Mouse (Mus musculus): Measurements from ENCODE around the gene Ipcef1.
"Not testable (repeated sequence)": the region's sequence is repeated elsewhere in the genome, so short reads cannot be mapped to it uniquely, and the experiment has no call there.

Ipcef1 gene

GRCm38 (mm10) chr10:6885460-6885859 lies 166.8 kb downstream of the Ipcef1 start:
- peak; percentile 17 for DNase-seq (ENCODE audit: low spot score)

- DNase-seq (ENCODE audit: low spot score): not testable (repeated sequence)
Observed at GRCm38 (mm10) chr10:6882041-6882440, 170.2 kb downstream of the Ipcef1 start.

DNA sequence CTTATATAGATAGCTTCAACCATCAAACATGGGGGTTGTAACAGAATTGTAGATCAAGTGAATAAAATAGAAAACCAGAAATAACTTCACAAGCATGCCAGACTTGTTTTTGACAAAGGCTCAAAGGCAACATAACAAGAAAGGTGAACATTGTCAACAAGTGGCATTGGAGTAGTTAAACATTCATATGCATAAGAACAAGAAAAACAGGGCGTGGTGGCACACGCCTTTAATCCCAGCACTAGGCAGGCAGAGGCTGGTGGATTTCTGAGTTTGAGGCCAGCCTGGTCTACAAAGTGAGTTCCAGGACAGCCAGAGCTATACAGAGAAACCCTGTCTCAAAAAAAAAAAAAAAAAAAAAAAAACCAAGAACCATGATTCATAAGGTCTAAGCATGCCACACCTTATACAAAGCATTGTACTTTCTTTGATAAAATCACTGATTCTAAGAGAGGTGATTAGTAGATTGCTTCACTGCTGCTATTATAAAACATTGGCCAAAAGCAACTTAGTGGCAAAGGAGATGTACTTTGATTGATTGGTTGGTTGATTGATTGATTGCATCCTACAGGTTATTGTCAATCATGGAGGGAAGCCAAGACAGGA lies 173.9 kb downstream of the Ipcef1 start:
- no peak for DNase-seq (ENCODE audit: low spot score)

DNA sequence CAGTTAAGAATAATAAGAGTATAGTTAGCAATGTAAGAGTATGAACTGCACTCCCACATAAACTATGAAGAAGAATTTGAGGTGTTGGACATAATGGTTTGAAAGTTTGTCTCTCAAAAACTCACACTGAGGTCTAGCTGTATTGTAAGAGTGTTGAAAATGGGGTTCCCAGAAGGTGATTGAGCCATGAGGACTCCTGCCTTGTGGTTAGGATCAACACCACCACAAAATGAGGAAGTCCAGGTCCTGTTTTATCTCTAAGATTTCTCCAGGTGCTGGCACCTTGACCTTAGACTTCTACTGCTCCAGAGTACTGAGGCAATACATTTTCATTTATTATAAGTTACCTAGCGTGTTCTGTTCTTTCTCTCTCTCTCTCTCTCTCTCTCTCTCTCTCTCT lies 178.4 kb downstream of the Ipcef1 start:
- no peak for DNase-seq (ENCODE audit: low spot score)

DNA sequence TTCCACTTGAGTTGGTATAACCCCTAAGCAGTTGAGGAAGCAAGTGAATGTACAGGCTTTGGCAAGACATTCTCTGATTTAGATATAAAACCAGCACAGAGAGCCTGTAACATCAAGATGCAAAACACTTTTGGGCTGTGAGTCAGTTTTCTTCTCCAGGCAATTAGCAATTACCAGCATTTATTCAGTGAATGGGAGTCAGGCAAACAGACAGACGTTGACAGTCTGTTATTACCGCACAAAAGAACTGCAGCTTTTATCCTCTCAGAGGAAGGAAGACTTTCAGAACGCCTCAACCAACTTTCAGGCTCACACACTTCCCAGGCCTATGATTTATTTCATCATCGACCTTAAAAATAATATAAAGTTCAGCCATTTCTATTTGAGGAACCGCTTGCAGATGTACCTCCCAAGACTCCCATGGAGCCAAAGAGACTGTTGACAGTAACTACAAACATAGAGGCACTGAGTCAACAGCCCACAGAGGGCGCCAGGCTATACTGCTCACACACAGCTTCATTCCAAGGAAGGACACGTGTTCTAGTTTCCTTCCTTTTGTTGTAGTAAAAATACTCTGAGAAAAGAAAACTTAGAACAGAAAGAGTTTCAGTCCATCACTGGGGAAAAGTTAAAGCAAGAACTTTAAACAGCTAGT lies 180.7 kb downstream of the Ipcef1 start:
- DNase-seq (ENCODE audit: low spot score): no peak

- no peak for DNase-seq (ENCODE audit: low spot score)
Observed at GRCm38 (mm10) chr10:6855812-6856211, 196.5 kb downstream of the Ipcef1 start.

- no peak for DNase-seq (ENCODE audit: low spot score)
Observed at GRCm38 (mm10) chr10:6848834-6849233, 203.4 kb downstream of the Ipcef1 start.

DNA sequence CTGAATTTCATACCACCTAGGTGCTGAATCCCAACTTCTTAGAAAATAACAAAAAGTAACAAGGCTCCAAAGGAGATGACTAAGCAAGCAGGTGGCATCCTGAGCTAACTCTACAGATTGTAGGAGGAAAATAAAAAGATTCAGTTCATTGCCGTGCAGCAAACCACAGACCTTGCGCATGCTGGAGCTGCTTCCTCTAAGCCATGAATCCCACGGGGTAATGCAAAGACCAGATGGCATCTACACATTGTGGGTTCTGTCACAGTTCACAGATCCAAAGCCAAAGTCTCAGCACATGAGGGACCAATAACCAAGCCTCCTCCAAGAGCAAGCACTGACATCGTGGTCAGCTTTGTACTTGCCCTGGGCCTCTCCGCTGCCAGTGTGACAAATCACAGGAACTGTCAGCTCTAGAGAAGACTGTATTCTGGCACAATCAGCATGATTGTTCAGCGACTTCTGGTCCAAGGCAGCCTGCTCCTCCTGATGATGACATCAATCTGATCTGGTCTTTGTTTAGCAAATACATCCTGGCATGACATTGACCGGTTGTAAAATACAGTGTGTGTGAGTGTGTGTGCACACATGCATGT lies 204.0 kb downstream of the Ipcef1 start:
- no peak for DNase-seq (ENCODE audit: low spot score)

DNA sequence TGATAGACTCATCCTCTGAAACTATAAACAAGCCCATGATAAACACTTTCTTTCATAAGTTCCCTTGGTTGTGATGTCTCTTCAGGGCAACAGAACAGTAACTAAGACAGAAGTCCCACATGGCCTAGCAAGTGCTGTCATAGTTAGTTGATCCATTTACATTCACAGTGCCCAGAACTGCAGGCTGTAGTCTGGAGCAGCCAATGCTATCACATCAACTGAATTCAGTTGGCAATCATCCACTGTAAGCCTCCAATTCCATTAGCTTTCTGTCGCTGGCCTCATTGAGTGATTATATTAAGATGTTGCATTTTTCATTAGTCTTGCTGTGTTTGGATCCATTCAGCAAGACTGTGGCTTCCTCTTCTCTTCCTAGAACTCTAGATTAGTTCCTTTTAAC lies 206.0 kb downstream of the Ipcef1 start:
- DNase-seq (ENCODE audit: low spot score): no peak

DNA sequence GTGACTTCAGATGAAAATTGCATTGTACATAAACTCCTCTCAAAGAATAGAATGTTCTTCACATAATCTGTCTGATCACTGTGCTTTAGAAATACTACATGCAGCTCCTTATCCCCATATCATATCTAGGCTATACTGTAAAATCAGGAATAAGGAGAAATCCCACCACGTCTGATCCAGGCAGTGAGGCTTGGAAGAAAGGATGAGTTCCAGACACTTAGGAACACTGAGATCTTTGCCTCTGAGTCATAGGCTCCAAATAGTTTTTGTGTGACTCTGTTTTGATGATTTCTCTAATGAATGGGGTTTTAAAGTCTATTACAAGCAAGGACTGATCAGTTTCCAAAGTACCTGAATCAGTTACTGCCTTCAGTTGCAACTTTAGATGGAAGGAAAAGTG lies 210.1 kb downstream of the Ipcef1 start:
- DNase-seq (ENCODE audit: low spot score): no peak

Data from lung, postnatal 25 days (tissue).